Mouse (Mus musculus) ES-CJ7 (cell line): ENCODE results near the gene Cdkl3.
"Not testable (repeated sequence)": the region's sequence is repeated elsewhere in the genome, so short reads cannot be mapped to it uniquely, and the experiment has no call there.

Source experiments
- DNase-seq: peaks from one replicate; pipeline ENCODE4 v3.0.0; 2011; ENCODE audit warnings: low read depth, low spot score

Gene Cdkl3

DNA sequence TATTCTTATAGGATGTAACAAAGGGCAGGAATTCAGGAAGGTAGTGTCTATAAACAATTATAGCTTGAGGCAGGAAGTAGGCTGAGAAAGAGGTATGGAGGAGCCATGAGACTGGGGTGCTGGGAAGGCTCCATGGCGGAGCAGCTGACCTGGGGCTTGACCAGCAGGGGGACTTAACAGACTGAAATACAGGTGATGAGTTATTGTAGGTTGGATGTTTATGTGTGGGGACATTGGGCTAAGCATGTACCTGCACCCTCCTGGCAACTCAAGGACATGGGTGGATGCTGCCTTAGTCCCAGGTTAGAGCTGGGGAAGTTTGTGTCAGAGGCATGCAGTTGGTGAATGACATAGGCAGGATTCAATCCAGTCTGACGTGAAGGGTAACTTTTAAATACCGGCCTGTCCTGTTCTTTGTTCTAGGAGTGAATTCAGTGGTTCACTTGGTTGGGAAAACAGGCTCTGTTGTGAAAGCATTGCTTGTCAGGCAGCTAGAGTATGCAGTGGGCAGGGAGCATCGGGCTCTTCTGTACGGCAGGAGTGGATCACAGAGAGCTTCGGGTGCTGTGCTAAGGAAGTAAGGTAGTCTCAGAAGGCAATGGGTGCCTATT lies 72.8 kb downstream of the Cdkl3 start:
- no peak for DNase-seq

DNA sequence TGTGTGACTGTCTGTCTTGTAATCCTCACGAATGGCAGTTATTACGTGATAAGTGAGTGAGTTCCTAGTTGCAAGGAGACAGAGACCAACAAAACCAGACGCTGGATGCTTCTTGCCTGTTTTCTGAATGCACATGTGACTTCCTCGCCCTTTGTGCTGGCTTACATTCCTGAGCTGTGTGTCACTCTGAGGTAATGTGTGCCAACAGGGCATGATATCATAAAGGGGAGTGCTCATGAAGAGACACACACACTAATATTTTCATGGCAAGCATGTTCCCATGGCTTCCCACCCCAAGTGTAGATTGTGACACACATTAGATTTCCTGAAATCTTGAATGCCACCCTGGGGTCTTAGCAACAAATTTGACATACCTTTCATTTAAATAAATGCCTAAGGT lies 73.9 kb downstream of the Cdkl3 start:
- no peak for DNase-seq

DNA sequence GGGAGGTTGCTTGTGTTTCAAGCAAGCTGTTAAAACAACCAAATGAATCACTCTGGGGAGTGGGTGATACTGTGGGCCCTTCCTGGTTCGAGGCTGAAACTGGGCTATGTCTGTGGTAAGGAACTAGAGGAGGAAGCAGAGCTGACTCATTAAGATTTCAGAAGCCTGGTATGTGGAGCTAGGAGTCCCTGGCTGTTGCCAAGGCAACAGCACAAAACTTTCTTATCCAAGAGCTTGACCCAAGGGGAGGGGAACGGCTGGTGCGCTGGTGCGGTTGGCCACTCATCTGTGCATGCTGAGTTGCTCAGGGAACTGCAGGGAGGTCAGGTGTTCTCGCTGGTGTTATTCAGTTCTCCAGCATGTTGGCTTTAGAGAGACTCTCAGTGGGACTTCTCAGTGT lies 76.0 kb downstream of the Cdkl3 start:
- DNase-seq = no peak

DNA sequence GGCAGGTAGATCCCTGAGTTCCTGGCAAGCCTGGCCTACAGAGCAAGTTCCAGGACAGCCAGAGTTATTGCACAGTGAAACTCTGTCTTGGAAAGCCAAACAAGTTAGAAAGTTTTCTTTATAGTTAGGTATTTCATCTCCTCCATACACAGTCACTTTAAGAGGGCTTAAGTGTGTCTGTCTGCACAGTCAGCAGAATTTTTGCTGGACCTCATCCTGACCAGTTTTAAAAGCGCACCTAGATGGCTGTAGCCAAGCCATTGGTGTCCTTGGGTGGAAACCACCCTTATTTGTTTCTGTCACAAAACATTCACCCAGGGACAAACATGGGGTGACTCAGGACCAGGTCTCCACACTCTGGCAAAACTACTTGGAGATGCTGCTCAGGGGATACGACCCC lies 76.6 kb downstream of the Cdkl3 start:
- DNase-seq = no peak

DNA sequence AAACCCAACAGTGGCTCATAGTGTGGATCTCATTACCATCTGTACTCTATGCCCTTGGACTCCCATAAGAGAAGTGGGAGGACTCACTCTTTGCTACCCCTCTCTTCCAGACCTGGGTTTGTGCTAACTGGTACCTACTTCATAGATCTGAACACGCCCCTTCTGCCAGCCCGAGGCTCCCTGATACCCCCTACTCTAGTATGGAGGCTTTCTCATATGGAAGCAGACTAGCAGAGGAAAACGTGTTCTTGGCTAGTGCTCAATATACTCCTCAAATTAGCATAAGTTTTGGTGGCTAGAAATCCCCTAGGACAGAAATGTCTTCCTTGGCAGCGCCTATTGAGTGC lies 81.8 kb downstream of the Cdkl3 start:
- no peak for DNase-seq

DNA sequence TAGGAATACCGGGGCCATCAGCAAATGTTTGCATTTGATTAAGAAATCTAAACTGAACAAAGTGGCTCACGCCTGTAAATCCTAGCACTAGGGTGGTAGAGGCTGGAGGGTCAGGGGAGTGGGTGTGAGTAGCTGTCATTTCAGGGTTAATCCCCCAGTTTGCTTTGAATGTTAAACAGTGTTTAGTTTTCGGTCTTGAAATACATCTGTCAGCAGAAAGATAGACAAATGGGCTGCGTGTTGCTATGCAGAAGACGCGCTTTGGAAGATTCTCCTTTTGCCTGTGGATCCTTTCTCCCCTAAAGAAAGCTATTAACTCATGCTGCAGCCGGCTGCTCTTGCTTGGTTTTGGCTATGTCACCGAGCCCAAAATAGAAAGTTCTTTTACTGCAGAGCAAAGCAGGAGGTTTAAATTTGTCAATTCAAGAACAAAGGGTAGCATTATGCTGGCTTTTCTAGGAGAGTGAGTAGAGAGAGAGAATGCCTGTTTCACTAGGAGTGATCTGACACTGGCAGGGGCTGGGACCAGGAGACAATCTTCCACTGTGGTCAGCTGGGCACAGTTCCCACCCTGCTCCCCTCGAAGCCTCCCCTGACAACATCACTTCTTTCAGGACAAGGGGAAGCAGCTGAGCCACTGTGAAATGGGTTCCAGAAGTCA lies 82.3 kb downstream of the Cdkl3 start:
- DNase-seq = no peak

DNA sequence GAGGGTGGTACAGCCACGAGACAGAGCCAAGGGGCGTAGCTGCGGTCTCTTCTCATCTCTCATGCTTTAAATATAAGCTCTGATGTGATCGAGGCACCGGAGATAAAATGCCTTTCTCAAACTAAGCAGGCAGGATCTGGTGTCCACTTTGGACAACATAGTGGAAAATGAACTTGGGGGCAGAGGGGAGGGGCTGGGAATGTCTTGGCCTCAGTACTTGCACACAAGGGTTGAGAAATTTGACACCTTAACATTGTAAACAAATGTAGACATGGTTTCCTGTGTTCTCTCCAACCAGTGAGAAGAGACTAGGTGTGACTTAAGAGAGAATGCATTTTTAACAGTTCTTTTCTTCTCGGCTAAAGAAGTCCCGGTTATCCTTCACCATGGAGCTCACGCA lies 85.3 kb downstream of the Cdkl3 start:
- no peak for DNase-seq

DNA sequence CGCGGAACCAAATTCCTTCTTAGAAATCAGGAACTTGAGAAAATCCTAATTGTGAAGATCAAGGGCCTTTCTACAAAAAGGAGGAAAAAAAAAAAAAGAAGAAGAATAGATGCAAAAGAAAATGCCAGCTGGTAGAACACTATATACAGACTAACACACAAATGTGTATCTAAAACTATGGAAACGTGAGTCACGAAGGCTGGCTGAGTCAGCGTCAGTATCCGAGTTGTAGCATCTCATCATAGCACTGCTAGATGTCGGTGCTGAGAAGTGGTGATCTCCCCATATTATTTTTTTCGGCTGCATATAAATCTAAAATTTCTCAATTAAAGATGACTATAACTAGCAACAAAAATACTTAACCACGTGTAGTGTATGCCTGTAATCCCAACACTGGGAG lies 87.2 kb downstream of the Cdkl3 start:
- DNase-seq = no peak

DNA sequence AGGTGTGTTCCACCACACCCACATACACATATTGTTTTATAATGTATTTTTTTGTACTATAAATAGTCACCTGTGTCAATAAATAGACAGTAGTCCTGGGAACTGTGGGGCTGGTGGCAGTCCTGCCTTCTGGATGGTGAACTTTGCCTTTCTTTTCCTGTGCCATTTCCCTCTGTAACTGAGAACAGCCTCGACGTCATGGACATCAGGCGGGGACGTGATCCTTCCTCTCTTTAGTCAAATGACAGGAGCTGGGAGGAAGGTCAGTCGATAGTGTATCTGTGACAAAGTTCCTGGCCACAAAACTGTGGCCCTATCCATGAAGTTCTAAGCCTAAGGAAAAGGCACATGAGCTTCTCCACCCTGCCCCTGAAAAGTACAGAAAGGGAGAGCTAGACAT lies 90.5 kb downstream of the Cdkl3 start:
- DNase-seq = no peak

DNA sequence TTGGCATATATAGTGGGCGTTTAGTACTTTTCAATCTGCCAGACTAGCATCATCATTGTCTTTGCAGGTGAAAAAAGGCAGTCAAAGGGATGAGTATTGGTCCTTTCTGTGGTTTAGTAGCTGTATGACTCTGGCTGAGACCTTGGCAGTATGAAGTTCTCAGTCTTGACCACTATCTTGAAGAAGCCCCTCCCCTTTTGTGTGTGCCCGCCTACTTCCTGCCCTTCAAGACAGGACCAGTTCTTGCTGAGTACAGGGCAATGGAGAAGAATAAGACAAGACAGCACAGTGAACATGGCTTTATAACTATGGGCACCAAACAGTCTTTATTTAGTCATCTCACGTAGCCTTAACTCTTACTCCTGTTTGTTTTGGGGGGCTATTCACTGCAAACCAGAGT lies 93.0 kb downstream of the Cdkl3 start:
- DNase-seq = peak; percentile 52

DNA sequence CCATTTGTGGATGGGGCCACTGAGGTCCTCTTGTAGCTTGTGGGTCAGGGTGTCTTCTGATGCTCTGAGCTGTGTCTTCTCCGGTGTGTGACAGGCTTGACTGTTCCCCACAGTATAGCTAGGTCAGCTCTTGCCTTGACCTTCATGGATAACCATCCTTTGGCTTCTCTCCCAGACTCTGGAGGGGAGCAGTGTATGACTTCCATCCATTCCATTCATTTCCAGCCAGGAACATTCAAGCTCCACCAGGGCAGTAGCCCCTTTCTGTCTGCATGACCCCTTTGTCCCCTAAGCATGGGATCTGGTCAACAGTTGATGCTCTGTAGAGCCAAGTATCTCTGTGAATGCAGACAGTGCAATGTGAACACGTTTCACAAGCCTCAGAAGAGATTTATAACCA lies 93.6 kb downstream of the Cdkl3 start:
- no peak for DNase-seq

DNA sequence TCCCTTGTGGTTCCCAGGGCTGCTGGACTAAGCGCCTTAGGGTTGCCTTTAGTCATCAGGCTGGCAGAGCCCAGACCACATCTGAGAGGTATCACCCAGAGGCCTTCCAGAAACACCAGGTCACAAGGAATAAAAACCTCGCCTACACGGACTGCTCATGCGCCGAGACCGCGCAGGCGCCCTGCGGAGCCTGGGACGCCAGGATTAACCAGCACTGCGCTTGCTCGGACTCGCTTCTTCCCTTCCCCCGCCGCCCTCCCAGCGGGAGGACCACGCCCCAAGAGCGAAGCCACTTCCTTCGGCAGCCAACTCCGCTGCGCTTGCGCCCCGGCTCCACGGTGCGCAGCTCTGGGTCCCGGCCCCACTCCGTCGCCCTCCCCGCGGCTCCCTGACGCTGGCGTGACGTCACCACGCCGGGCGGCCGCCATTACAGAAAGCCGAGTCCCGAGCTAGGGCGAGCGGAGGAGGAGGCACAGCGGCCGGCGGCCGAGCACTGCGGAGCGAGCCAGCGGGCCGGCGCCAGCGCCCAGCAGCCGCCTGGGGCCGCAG lies 94.5 kb downstream of the Cdkl3 start, which contains the start of gene Ppp2ca:
TSS of gene Ppp2ca (plus strand) at position 284 of the 549 bp plus-strand sequence.
- DNase-seq = peak; percentile 99

DNA sequence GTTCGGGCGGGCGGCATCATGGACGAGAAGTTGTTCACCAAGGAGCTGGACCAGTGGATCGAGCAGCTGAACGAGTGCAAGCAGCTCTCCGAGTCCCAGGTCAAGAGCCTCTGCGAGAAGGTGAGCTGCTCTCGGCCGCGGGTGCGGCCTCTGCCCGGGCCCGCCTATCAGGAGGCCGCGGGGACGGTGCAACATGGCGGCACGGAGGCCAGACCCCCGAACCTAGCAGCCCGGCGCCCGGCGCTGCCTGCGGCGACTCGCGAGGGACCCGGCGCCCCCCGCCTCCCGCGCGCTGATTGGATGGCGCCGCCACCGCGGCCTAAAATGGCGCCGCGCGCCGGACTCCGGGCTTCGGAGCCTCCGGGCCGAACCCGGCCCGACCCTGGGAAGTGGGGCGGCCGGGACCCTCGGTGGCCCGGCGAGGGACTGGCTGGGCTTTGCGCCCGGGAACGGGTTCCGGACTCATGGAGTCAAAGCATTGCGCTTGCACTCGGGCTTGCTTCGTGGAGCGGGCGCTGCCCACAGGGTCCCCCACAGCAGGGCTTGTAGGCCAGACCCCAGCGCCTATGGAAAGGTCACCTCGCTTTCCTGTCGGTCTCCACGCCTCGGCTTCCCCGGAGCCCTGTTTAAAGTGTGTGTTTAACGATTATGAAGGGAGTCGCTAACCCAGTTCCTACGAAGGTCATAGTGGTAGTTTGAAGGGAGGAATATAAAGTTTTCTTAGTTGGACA lies 95.2 kb downstream of the Cdkl3 start:
- peak; percentile 54 for DNase-seq

DNA sequence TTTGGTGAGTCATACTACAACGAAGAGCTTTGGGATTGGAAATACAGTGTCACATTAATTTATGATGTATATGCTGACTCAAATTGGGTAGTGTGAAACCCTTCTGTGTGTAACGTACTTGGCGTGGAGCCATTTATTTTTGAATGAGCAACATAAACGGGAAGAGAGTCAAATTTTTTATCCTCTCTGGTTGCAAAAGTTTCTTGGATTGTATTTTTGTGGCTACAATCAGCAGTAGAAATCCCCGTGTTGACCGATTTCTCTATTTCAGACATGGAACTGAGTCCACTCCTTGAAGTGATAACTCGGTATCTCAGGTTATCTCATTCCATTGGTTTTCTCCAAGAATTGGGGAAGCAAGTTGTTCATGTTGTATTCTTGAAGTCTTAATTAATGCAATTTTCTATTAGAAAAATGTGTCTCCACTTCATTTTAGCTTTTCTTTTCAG lies 95.8 kb downstream of the Cdkl3 start:
- DNase-seq = no peak

DNA sequence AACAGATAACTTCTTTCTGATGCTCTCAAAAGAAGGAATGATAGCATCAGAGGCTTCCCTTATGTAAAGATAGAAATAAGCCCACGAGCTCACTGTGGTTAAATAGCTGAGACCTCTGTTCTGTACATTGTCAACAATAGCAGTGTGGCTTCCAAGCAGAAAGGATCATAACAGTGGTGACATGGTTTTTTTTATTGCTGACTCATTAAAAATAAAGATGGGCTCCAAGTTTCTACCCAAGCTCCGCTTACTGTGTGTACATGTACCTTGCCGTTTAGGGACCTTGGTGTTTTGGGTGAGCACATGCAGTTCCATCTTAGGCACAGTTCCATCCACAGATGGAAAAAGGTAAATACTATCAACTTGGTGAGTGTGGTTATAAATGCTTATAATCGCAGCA lies 99.0 kb downstream of the Cdkl3 start:
- no peak for DNase-seq

DNA sequence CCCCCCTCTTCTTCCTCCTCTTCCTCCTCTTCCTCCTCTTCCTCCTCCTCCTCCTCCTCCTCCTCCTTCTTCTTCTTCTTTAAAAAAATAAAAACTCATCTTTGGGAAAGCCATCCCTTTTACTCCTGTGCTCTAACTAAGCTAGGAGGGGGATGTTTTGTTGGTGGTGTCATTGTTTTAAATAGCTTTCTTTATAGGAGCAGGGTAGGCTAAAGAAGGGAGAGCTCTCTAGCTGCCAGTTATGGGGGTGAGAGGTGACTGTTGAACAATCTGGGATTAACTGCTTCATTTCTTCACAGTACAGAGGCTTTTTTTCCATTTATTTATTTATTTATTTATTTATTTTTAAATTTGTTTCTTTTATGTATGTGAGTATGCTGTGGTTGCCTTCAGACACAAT lies 101.5 kb downstream of the Cdkl3 start:
- no peak for DNase-seq

DNA sequence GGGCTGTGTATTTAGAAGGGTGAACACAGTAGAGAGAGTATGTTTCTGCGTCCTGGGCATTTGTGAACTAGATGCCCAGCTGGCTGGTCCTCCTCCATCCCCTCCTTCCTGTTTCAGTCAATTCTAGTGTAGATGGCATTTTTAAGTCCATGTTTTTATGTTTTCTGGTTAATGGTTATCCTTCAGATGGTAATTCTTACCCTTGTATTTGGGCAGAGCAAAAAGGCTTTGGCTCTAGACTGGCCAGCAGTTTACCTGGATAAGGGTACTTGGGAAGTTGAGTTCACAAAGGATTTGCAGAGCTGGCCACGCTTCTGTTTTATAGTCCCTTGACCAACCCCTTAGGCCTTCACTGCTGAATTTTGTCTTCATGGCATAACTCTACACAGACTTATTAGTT lies 102.0 kb downstream of the Cdkl3 start:
- no peak for DNase-seq

DNA sequence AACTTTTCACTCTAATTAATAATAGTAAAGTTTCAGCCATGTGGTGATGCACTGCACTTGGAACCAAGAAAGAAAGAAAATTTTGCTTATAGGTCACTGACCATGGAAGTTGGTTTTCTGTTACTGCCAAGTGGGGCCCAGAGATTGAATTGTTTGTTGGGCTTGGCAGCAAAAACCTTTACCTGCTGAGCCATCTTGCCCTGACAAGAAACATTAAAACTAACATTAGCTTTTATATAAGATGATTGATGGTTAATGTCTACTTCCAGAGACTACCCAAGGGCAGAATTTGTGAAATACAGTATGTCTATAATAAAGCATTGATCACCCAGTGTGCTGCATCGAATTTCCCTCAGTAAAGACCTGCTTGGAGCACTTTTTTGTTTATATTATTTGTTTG lies 102.4 kb downstream of the Cdkl3 start:
- DNase-seq = no peak

DNA sequence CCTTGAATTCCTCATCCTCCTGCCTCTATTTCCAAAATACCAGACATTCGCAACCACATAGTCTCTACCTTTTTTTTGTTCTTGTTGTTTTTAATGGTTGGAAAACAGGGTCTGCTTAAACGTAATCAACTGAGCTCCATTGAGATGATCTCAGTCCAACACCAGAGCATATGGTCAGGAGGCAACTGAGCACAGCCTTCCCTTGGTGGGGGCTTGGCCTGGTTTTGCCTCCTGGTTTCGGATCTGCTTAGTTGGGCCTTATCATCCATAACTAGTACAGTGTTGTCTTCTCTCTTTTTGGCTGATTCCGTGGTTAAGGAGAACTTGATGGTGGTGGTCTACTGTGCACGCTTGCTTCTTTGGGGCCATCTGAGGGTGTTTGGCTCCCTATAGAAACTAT lies 104.8 kb downstream of the Cdkl3 start:
- no peak for DNase-seq

DNA sequence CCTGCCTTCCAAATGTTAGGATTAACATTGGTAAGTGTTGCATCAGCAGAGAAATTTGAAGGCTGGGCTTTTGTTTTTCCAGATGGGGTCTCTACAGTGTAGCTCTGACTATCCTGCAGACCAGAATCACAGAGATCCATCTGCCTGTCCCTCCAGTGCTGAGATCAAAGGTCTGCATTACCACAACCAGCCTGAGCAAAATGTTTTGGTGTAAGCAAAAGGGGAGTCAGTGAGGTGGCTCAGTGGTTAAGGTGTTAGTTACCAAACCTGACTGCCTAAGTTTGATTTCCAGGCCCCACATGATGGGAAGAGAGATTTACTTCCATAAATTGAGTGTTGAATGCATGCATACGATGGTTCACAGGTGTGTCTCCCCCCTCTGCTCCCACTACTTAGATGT lies 105.4 kb downstream of the Cdkl3 start:
- no peak for DNase-seq

DNA sequence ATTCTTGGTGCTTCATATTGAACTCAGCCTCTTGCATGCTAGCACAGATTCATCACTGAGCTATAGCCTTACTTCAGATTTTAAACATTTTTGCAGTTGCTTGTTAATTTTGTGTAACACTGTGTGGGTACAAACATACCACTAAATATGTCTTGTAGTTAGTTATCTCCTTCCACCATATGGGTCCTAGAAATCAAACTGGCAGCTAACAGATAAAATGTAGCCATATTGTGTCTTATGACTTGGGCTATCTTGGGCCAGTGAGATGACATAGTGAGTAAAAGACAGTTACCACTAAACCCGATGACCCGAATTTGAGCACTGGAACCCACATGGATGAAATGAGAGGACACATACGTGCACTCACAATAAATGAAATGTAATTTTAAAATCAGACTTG lies 111.5 kb downstream of the Cdkl3 start:
- no peak for DNase-seq

DNA sequence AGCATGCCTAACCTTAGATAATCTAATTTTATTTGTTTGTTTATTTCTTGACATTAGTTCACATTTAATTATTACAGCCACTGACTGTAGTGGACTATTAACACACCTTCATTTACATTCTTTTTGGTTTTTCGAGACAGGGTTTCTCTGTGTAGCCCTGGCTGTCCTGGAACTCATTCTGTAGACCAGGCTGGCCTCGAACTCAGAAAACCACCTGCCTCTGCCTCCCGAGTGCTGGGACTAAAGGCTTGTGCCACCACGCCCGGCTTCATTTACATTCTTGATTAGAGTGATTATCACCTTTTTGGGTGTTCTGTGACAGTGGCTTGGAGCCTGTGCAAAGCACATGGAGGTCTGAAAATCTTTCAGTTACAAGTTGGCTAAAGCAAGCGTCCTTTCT lies 112.1 kb downstream of the Cdkl3 start:
- not testable (repeated sequence) for DNase-seq

DNA sequence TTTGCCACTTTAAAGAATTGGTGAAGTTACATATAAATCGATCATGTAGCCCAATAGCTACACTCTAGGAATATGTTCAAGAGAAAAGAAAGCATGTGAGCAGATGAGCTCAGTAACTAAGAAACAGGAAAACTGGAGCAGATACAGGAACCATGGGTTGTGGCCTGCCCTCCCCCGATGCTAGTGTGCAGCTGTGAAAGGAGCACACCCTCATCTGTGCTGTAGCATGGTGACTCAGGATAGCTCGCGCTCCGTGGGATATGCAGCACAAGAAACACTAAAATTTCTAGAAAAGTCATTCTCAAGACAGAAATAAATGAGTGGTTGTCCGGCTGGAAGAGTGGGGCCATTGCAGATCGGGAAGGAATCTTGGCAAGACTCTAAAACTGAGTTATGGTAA lies 113.1 kb downstream of the Cdkl3 start:
- DNase-seq = no peak
